Mouse (Mus musculus) C2C12 (cell line): ENCODE measurements around the gene Rhou.

Experiments used
- CEBPB ChIP-seq: IDR thresholded peaks from one replicate; pipeline ENCODE4 v1.6.1; 2011; ENCODE audit warnings: low read depth, mild to moderate bottlenecking, control low read depth, moderate library complexity
- CTCF ChIP-seq: IDR thresholded peaks from one replicate; pipeline ENCODE4 v1.5.1; 2011; ENCODE audit not compliant: control insufficient read depth, insufficient read depth, insufficient read length
- FOSL1 ChIP-seq: IDR thresholded peaks from one replicate; pipeline ENCODE4 v1.8.0; 2011; ENCODE audit warnings: mild to moderate bottlenecking, low read length; ENCODE audit not compliant: poor library complexity, insufficient read depth, severe bottlenecking
- USF1 ChIP-seq: IDR thresholded peaks from one replicate; pipeline ENCODE4 v1.6.1; 2011; ENCODE audit warnings: low read depth, mild to moderate bottlenecking, control low read depth, moderate library complexity

GRCm38 (mm10) chr8:123675611-123676010, 21.9 kb downstream of the Rhou start:
- TF ChIP-seq CTCF, result no peak
- no peak for TF ChIP-seq USF1
- TF ChIP-seq FOSL1, result no peak
- TF ChIP-seq CEBPB, result no peak
